Mouse (Mus musculus): ENCODE data around the gene Igfals.

The Igfals gene

GRCm38 (mm10) chr17:24894995-24895547 is 29.3 kb downstream of the Igfals start, which contains the start of the genes Eme2 and Mrps34:
Gene Eme2 (minus strand): TSS chr17:24895087.
Gene Mrps34 (plus strand): TSS chr17:24895116.
- CTCF ChIA-PET = interaction anchor here (0.7 to 1.7 kb wide), 11 partner anchors 8 to 220 kb away, joined by 3 to 8 read pairs (median 3); partner anchors contain the start of genes Nubp2 (in 2 of the 4), Spsb3 (in 2 of the 4) and Telo2 (in 1 of the 4)

GRCm38 (mm10) chr17:24895571-24896240 is 29.9 kb downstream of the Igfals start:
- POLR2A ChIA-PET = interaction anchor here (0.6 to 18.3 kb wide), 55 partner anchors 8 to 1059 kb away, joined by 3 to 338 read pairs (median 5); partner anchors contain the start of genes Fahd1 (in 3 of the 4), Nubp2 (in 3 of the 4), Spsb3 (in 3 of the 4) and Ndufb10 (in 2 of the 4)

More at GRCm38 (mm10) chr17:24894995-24895547, 29.3 kb downstream of the Igfals start, which contains the start of the genes Eme2 and Mrps34:
- POLR2A ChIA-PET = interaction anchor here (0.6 to 18.3 kb wide), 67 partner anchors 8 to 1060 kb away, joined by 3 to 338 read pairs (median 4); partner anchors contain the start of genes Fahd1 (in 3 of the 4), Nubp2 (in 3 of the 4), Spsb3 (in 3 of the 4) and Jpt2 (in 2 of the 4)

DNA sequence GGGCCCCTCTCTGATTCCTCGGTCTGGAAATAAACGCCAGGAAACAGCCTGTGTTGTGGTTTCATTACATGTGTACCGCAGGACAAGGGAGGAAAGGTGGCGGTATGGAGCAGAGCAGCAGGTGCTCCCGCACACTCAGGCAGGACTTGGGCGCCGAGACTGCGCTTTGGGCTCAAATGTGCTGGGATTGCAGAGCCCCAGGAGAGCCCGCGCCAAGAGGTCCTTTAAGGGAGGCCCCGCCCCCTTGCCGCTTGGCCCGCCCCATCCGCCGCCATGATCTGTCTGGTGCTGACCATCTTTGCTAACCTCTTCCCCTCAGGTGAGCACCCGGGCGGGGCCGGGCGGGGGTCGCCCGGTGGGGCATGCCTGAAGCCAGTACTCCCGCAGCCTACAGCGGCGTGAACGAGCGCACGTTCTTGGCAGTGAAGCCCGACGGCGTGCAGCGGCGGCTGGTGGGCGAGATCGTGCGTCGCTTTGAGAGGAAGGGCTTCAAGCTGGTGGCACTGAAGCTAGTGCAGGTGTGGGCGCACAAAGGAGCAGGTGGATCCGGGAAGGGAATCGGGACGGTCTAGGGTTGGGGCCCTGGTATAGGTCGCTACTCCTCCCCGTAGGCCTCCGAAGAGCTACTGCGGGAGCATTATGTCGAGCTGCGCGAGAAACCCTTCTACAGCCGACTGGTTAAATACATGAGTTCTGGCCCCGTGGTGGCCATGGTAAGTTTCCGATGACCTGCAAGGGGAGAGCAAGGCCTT is 30.6 kb downstream of the Igfals start, which contains the start of gene Nme3:
TSS of gene Nme3 (plus strand) at position 260 of the 752 bp plus-strand sequence.
- ChIA-PET CTCF (interaction anchor here in 1 of 4 experiments (0.6 kb wide), 1 partner anchor 671 kb away, joined by 10 read pairs; no protein-coding TSS in a partner anchor), POLR2A (interaction anchor here in 3 of 4 experiments (0.6 to 18.3 kb wide), 25 partner anchors 9 to 937 kb away, joined by 3 to 338 read pairs (median 4); partner anchors contain the start of genes Fahd1 (in 2 of the 3), Nubp2 (in 2 of the 3), Spsb3 (in 2 of the 3) and Ccnf (in 1 of the 3))

More at GRCm38 (mm10) chr17:24895571-24896240, 29.9 kb downstream of the Igfals start:
- CTCF ChIA-PET = interaction anchor here in 3 of 4 experiments (0.8 to 1.7 kb wide), 7 partner anchors 8 to 150 kb away, joined by 3 to 8 read pairs (median 4); partner anchors contain the start of genes Nubp2 (in 2 of the 3) and Spsb3 (in 2 of the 3)

- CTCF ChIA-PET = interaction anchor here in 1 of 4 experiments (0.6 kb wide), 1 partner anchor 671 kb away, joined by 10 read pairs; no protein-coding TSS in a partner anchor
- POLR2A ChIA-PET = interaction anchor here in 3 of 4 experiments (0.6 to 18.3 kb wide), 25 partner anchors 9 to 936 kb away, joined by 3 to 338 read pairs (median 4); partner anchors contain the start of genes Fahd1 (in 2 of the 3), Nubp2 (in 2 of the 3), Spsb3 (in 2 of the 3) and Ccnf (in 1 of the 3)
Measured at GRCm38 (mm10) chr17:24896993-24897269, 31.1 kb downstream of the Igfals start.

- CTCF ChIA-PET = no interaction called here
- POLR2A ChIA-PET = interaction anchor here in 3 of 4 experiments (0.6 to 18.3 kb wide), 12 partner anchors 10 to 176 kb away, joined by 3 to 338 read pairs (median 4); partner anchors contain the start of genes Fahd1 (in 1 of the 3), Igfals (in 1 of the 3), Ndufb10 (in 1 of the 3) and Nubp2 (in 1 of the 3)
Measured at GRCm38 (mm10) chr17:24897600-24897999, 31.8 kb downstream of the Igfals start.

- POLR2A ChIA-PET = interaction anchor here in 3 of 4 experiments (0.6 to 18.3 kb wide), 5 partner anchors 9 to 54 kb away, joined by 3 to 338 read pairs (median 9); partner anchors contain the start of genes Fahd1 (in 1 of the 3), Igfals (in 1 of the 3), Nubp2 (in 1 of the 3) and Spsb3 (in 1 of the 3)
- CTCF ChIA-PET = interaction anchor here in 1 of 4 experiments (0.6 kb wide), 1 partner anchor 47 kb away, joined by 3 read pairs; no protein-coding TSS in a partner anchor
Measured at GRCm38 (mm10) chr17:24898041-24898854, 32.5 kb downstream of the Igfals start.

- ChIA-PET CTCF (interaction anchor here in 1 of 4 experiments (0.6 kb wide), 1 partner anchor 46 kb away, joined by 3 read pairs; no protein-coding TSS in a partner anchor), POLR2A (interaction anchor here (0.6 to 2.9 kb wide), 9 partner anchors 8 to 208 kb away, joined by 3 to 18 read pairs (median 4); partner anchors contain the start of genes Fahd1 (in 2 of the 4), Nubp2 (in 2 of the 4), Spsb3 (in 2 of the 4) and Mapk8ip3 (in 1 of the 4))
Measured at GRCm38 (mm10) chr17:24899153-24899552, 33.4 kb downstream of the Igfals start.

DNA sequence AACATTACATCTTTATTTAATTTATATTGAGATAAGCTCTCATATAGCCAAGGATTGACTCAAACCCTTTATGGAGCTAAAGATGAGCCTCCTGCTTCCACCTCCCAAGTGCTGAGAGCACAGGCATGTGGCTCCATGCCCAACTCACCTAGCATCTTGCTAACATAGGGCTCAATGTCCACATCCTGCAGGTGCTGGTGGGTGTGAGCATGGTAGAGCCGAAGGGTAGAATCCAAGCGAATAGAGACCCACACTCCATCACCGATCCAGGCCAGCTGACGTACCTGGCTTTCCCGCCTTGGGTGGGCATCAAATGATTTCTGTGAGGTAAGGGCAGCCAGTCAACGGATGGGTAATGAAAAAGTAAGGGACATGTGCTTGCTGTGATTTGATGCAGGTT is 34.2 kb downstream of the Igfals start:
- ChIA-PET CTCF (no interaction called here), POLR2A (interaction anchor here in 3 of 4 experiments (0.8 to 2.9 kb wide), 9 partner anchors 9 to 50 kb away, joined by 3 to 18 read pairs (median 4); partner anchors contain the start of genes Fahd1 (in 2 of the 3), Nubp2 (in 2 of the 3), Spsb3 (in 2 of the 3) and Mapk8ip3 (in 1 of the 3))

- CTCF ChIA-PET = interaction anchor here in 1 of 4 experiments (0.7 kb wide), 1 partner anchor 146 kb away, joined by 3 read pairs; no protein-coding TSS in a partner anchor
- POLR2A ChIA-PET = interaction anchor here in 2 of 4 experiments (0.8 to 2.6 kb wide), 6 partner anchors 11 to 58 kb away, joined by 3 to 7 read pairs (median 4); partner anchors contain the start of gene Jpt2 (in 1 of the 2)
Measured at GRCm38 (mm10) chr17:24902124-24902523, 36.3 kb downstream of the Igfals start.

GRCm38 (mm10) chr17:24902671-24903474 is 37.1 kb downstream of the Igfals start:
- POLR2A ChIA-PET = interaction anchor here in 2 of 4 experiments (1.0 to 2.6 kb wide), 7 partner anchors 8 to 57 kb away, joined by 3 to 7 read pairs (median 3); partner anchors contain the start of genes Eme2 (in 1 of the 2), Jpt2 (in 1 of the 2) and Mrps34 (in 1 of the 2)
- CTCF ChIA-PET = interaction anchor here in 3 of 4 experiments (0.6 to 1.7 kb wide), 7 partner anchors 8 to 918 kb away, joined by 3 to 7 read pairs (median 3); partner anchors contain the start of genes Eme2 (in 1 of the 3), Mrps34 (in 1 of the 3), Nubp2 (in 1 of the 3) and Spsb3 (in 1 of the 3)

- CTCF ChIA-PET = interaction anchor here in 3 of 4 experiments (0.6 to 1.7 kb wide), 6 partner anchors 9 to 179 kb away, joined by 3 to 4 read pairs (median 3); partner anchors contain the start of genes Eme2 (in 1 of the 3), Mrps34 (in 1 of the 3), Nubp2 (in 1 of the 3) and Spsb3 (in 1 of the 3)
- POLR2A ChIA-PET = interaction anchor here in 2 of 4 experiments (1.0 to 2.6 kb wide), 3 partner anchors 9 to 31 kb away, joined by 3 to 7 read pairs (median 3); partner anchors contain the start of genes Eme2 (in 1 of the 2) and Mrps34 (in 1 of the 2)
Measured at GRCm38 (mm10) chr17:24903767-24904166, 38.0 kb downstream of the Igfals start.

GRCm38 (mm10) chr17:24907591-24907990 is 41.8 kb downstream of the Igfals start:
- ChIA-PET CTCF (no interaction called here), POLR2A (interaction anchor here in 3 of 4 experiments (0.7 to 2.0 kb wide), 6 partner anchors 9 to 178 kb away, joined by 3 to 5 read pairs (median 3); partner anchors contain the start of genes Eme2 (in 2 of the 3) and Mrps34 (in 2 of the 3))

GRCm38 (mm10) chr17:24913984-24914383 is 48.2 kb downstream of the Igfals start:
- ChIA-PET CTCF (no interaction called here), POLR2A (interaction anchor here in 1 of 4 experiments (0.5 to 1.3 kb wide), 2 partner anchors 23 to 227 kb away, joined by 3 read pairs; partner anchors contain the start of gene Mapk8ip3)

GRCm38 (mm10) chr17:24923246-24923645 is 57.4 kb downstream of the Igfals start:
- CTCF ChIA-PET = interaction anchor here in 1 of 4 experiments (0.6 kb wide), 1 partner anchor 333 kb away, joined by 3 read pairs; no protein-coding TSS in a partner anchor

More at GRCm38 (mm10) chr17:24923246-24923645, 57.4 kb downstream of the Igfals start:
- POLR2A ChIA-PET = interaction anchor here in 1 of 4 experiments (0.6 to 1.4 kb wide), 3 partner anchors 12 to 439 kb away, joined by 3 to 5 read pairs (median 3); no protein-coding TSS in a partner anchor
